Comparison of ENCODE assay signal across 8 mouse cellular contexts in the genomic region with DNA sequence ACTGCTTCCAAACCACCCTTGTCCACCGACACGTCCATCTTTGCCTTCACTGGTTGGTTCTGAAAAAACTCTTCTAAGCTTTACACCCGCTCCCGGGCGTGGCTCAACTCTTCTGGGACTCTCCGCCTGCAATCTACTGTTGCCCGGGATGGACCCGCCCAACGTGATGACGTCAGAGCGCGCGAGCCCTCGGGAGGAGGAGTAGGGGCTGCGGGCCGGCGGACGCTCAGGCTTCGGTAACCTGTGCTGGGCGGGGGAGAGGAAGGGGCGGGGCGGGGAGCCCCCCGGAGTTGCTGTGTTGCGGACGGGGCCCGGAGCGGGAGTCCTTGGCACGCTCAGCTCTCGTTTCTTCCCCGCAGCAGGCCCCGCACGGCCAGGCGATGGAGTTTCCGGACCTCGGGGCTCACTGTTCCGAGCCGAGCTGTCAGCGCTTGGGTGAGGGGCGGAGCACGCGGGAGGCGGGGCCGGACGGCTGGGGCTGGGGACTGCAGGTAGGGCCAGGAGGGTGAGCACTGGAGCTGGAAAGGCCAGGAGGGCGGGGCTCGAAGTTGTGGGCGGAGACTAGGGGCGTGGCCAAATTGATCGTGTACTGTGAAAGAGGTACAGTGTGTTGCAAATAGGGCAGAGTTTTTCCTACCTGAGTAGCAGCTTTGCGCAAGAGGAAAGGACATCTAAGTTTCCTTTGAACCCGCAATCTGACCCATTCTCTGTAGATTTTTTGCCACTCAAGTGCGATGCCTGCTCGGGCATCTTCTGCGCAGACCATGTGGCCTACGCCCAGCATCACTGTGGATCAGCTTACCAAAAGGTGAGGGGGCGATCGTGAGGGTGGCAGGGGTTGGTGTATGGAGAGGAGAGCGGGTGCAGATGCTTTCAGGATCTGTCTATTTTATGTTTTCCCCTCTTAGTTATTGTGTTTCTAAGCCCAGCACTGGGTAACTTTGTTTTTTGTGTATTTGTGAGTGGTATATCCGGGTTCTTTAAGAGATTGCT. TPM values are rescaled to one million over a fixed set of nuclear protein-coding genes. Genes with fewer than 3 reads are reported as not detected.
DNase-seq lines count a peak whose midpoint lies in the region; ATAC-seq lines count a peak whose summit lies in the region.

Gene Zfand2b (plus strand): TSS at position 175 of the 993 bp plus-strand sequence.

- peak; percentile 91 for ATAC-seq in inflammation-experienced regulatory T-cells, adult 6 months
- ATAC-seq in megakaryocyte-erythroid progenitor cell, adult 5-6 weeks (replicated peaks; ENCODE audit: low FRiP score, low TSS enrichment, poor library complexity, severe bottlenecking) = peak; percentile 94

- intact Hi-C loops in gastrocnemius, postnatal 14 days (cut with DNase I; ENCODE audit: low total_unique reads) = no loop called here
- intact Hi-C loops in left cerebral cortex, postnatal 10 days (cut with DNase I) = no loop called here

- peak; percentile 97 to 99 for DNase-seq in adrenal gland, adult (ENCODE audit: inconsistent age in 2 of 2, low spot score in 1 of 2)
- peak; percentile 96 for DNase-seq in embryo, embryonic 10.5 days (ENCODE audit: low spot score)
- peak; percentile 98 for DNase-seq in gastrocnemius, postnatal 14 days
- peak; percentile 93 to 98 for DNase-seq in left cerebral cortex, postnatal 10 days (ENCODE audit: extremely low spot score in 1 of 2, low spot score in 2 of 2)
- DNase-seq in right cerebral cortex, postnatal 25 days = peak; percentile 94
- peak; percentile 93 to 98 for DNase-seq in urinary bladder, postnatal 4 days (ENCODE audit: low spot score in 2 of 2)

RNA-seq across cellular contexts. Expression of gene Zfand2b, which starts in this region (rescaled TPM):
- 10 to 100 TPM; 14.9 to 17.0 TPM for total RNA-seq in gastrocnemius, postnatal 14 days (2021)
- 10 to 100 TPM; 45.5 to 56.2 (median 50.2) TPM for polyA plus RNA-seq in inflammation-experienced regulatory T-cells, adult 6 months (2017; shearing (Covaris generic))
- total RNA-seq in left cerebral cortex, postnatal 10 days (2021) = 10 to 100 TPM; 20.2 to 21.3 TPM
- total RNA-seq in megakaryocyte-erythroid progenitor cell, adult 5-6 weeks (2014; fragmentation: Nextera tagmentation) = 43.4 and 44.3 TPM in 2 replicates
- total RNA-seq in megakaryocyte-erythroid progenitor cell, adult 5-6 weeks (2017) = 33.4 and 48.9 TPM in 2 replicates

Comparison
In these comparisons a context has a peak if more than half of its experiments do, and no peak if none do; other contexts are left out.
1. Peak in every context shown above with its lines: DNase-seq and ATAC-seq.